Mouse (Mus musculus) thymus, adult 2 months (tissue): ENCODE measurements around the gene Arl15. TPM values are rescaled to one million over a fixed set of nuclear protein-coding genes. Genes with fewer than 3 reads are reported as not detected.

Experiments used
- DNase-seq: peaks from one replicate; pipeline ENCODE4 v3.0.0; 2021
- H3K27ac ChIP-seq: fragments of 200-500 bp; 2 replicates; pipeline ENCODE4 v1.5.1; 2012; ENCODE audit warnings: low read length, control low read depth; ENCODE audit not compliant: control insufficient read depth, insufficient read depth
- H3K27me3 ChIP-seq: fragments of 200-500 bp; 2 replicates; pipeline ENCODE4 v1.6.1; 2012; ENCODE audit warnings: mild to moderate bottlenecking, low read length, moderate library complexity, mixed read lengths; ENCODE audit not compliant: control insufficient read depth, insufficient read depth
- H3K36me3 ChIP-seq: fragments of 200-500 bp; 2 replicates; pipeline ENCODE4 v1.6.1; 2012; ENCODE audit warnings: mild to moderate bottlenecking, low read length, moderate library complexity; ENCODE audit not compliant: control insufficient read depth, insufficient read depth
- H3K4me1 ChIP-seq: fragments of 200-500 bp; replicated peaks from 2 replicates; pipeline ENCODE4 v1.6.1; 2012; ENCODE audit warnings: low read length; ENCODE audit not compliant: control insufficient read depth, insufficient read depth
- H3K4me3 ChIP-seq: fragments of 200-500 bp; 2 replicates; pipeline ENCODE4 v1.5.1; 2012; ENCODE audit warnings: mild to moderate bottlenecking, low read length, control low read depth, moderate library complexity; ENCODE audit not compliant: control insufficient read depth, insufficient read depth
- CTCF ChIP-seq: fragments of 200-500 bp; IDR thresholded peaks from 2 replicates; pipeline ENCODE4 v1.5.1; 2012; ENCODE audit warnings: mild to moderate bottlenecking, control low read depth, low read length, moderate library complexity, borderline replicate concordance; ENCODE audit not compliant: control insufficient read depth, poor library complexity, insufficient read depth; ENCODE audit errors: extremely low read depth
- POLR2A ChIP-seq: fragments of 200-500 bp; IDR thresholded peaks from 2 replicates; pipeline ENCODE4 v1.6.1; 2012; ENCODE audit warnings: mild to moderate bottlenecking, low read length, control low read depth, moderate library complexity; ENCODE audit not compliant: control insufficient read depth, poor library complexity, insufficient read depth; ENCODE audit errors: extremely low read depth
- WGBS: fragments of 180-500 bp; shearing (Covaris S2); methylation state at CpG from one replicate; pipeline ENCODE4 v1.1.7; 2018; 5-methylcytosine and 5-hydroxymethylcytosine counted together
- polyA plus RNA-seq: library from polyadenylated mRNA; depleted of rRNA; stranded (reverse); fragments of >200 nt; gene quantifications from 2 replicates; pipeline ENCODE4 v1.2.3, GENCODE M21; 2012

Arl15 gene
- polyA plus RNA-seq, 1 experiment, result 4.9 TPM

- peaks cover 9% of the 10 kb centered on the region for H3K4me1 ChIP-seq
- no peak for DNase-seq
- 92% methylated on average over 15 of the region's 15 CpGs for WGBS
- H3K36me3 ChIP-seq, result no peaks in the 10 kb centered on the region
- no peak overlapping the region for H3K27ac ChIP-seq
- no peak overlapping the region for H3K4me3 ChIP-seq
- TF ChIP-seq POLR2A (no peak), CTCF (no peak)
- no peaks in the 10 kb centered on the region for H3K27me3 ChIP-seq
Observed at GRCm38 (mm10) chr13:114144052-114145046, 350.0 kb downstream of the Arl15 start.

- Histone ChIP-seq H3K36me3 (no peaks in the 10 kb centered on the region), H3K27me3 (no peaks in the 10 kb centered on the region), H3K27ac (no peak overlapping the region), H3K4me3 (no peak overlapping the region), H3K4me1 (peaks cover 15% of the 10 kb centered on the region)
- TF ChIP-seq POLR2A (no peak), CTCF (no peak)
- no peak for DNase-seq
- 97% methylated on average over 8 of the region's 8 CpGs for WGBS
Observed at GRCm38 (mm10) chr13:114145249-114145648, 350.9 kb downstream of the Arl15 start.

GRCm38 (mm10) chr13:114150856-114151697 lies 356.8 kb downstream of the Arl15 start:
- peak overlapping the region; percentile 98 for H3K27ac ChIP-seq
- WGBS, result 12% methylated on average over 16 of the region's 16 CpGs
- peak; percentile 39 for DNase-seq
- TF ChIP-seq CTCF (no peak), POLR2A (no peak)
- H3K4me3 ChIP-seq, result no peak overlapping the region
- H3K4me1 ChIP-seq, result peaks cover 29% of the 10 kb centered on the region
- peaks cover 5% of the 10 kb centered on the region; the same call in 1 of the 2 replicates for H3K36me3 ChIP-seq
- no peaks in the 10 kb centered on the region for H3K27me3 ChIP-seq

- DNase-seq, result peak; percentile 25
- peaks cover 5% of the 10 kb centered on the region; the same call in 1 of the 2 replicates for H3K36me3 ChIP-seq
- H3K27me3 ChIP-seq, result no peaks in the 10 kb centered on the region
- TF ChIP-seq CTCF (no peak), POLR2A (no peak)
- H3K4me3 ChIP-seq, result no peak overlapping the region
- WGBS, result 67% methylated on average over 10 of the region's 10 CpGs
- peak overlapping the region; percentile 98 for H3K27ac ChIP-seq
- peaks cover 31% of the 10 kb centered on the region for H3K4me1 ChIP-seq
Observed at GRCm38 (mm10) chr13:114151698-114152069, 357.4 kb downstream of the Arl15 start.

- TF ChIP-seq CTCF (no peak), POLR2A (no peak)
- peak overlapping the region; percentile 72 for H3K27ac ChIP-seq
- 84% methylated on average over 12 of the region's 12 CpGs for WGBS
- peaks cover 21% of the 10 kb centered on the region for H3K4me1 ChIP-seq
- H3K27me3 ChIP-seq, result no peaks in the 10 kb centered on the region
- no peak for DNase-seq
- no peak overlapping the region for H3K4me3 ChIP-seq
- peaks cover 5% of the 10 kb centered on the region; the same call in 1 of the 2 replicates for H3K36me3 ChIP-seq
Observed at GRCm38 (mm10) chr13:114156689-114157088, 362.4 kb downstream of the Arl15 start.

GRCm38 (mm10) chr13:114158111-114158730 lies 363.9 kb downstream of the Arl15 start:
- 93% methylated on average over 9 of the region's 9 CpGs for whole genome bisulfite sequencing
- no peak for DNase-seq
- peaks cover 5% of the 10 kb centered on the region; the same call in 1 of the 2 replicates for H3K36me3 ChIP-seq

More at GRCm38 (mm10) chr13:114158111-114158730, 363.9 kb downstream of the Arl15 start:
- Histone ChIP-seq H3K27ac (no peak overlapping the region), H3K4me1 (peaks cover 14% of the 10 kb centered on the region), H3K27me3 (no peaks in the 10 kb centered on the region), H3K4me3 (no peak overlapping the region)
- TF ChIP-seq POLR2A (no peak), CTCF (no peak)
